In the genomic region with DNA sequence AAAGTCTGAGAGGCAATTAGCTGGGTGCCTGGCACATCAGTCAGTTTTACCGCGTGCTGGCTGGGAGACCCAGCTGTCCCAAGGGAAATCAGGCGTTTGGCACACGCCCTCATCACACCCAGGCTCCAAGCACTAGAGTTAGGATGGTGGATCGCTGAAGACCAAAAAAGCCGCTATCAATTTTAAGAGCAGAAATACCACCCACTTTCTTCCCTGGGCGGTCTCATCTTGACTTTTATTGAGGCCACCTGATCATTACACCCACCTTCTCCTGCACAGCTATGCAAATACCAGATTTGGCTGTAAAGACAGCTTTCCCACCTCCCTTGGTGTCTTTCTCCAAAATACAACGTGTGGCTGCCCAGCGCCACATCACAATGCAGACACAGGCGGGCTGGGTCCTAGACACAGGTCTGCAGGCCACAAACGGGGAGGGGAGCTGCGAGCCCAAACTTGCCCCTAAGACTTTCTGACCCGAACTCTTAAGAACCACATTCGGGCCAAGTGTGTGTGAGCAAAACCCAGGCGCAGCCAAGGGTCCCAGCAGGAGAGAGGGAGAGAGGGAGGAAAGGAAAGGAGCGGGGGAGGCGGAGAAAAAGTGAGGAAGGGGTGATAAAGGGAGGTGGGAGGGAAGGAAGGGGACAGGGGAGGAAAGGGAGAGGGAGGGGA, we compare ENCODE assay signal across 8 mouse cellular contexts. TPM values are rescaled to one million over a fixed set of nuclear protein-coding genes. Genes with fewer than 3 reads are reported as not detected.
DNase-seq lines count a peak whose midpoint lies in the region; ATAC-seq and TF ChIP-seq lines count a peak whose summit lies in the region.

No protein-coding gene starts in this region.

- no peak overlapping the region for H3K27ac ChIP-seq in kidney, embryonic 16.5 days (ENCODE audit: low read length)
- 0 out of 2 replicates have a peak overlapping the region, but pooled peaks have one; percentile 48 for H3K27ac ChIP-seq in embryonic facial prominence, embryonic 13.5 days
- peak overlapping the region; percentile 82 for H3K27ac ChIP-seq in limb, embryonic 14.5 days (replicated peaks; ENCODE audit: low read depth, low read length)

- H3K4me3 ChIP-seq in kidney, embryonic 16.5 days (ENCODE audit: low read length) = peak overlapping the region; percentile 60
- H3K4me3 ChIP-seq in E14TG2a.4 (replicated peaks; ENCODE audit: low read length) = peak overlapping the region; percentile 47
- H3K4me3 ChIP-seq in embryonic facial prominence, embryonic 13.5 days = peak overlapping the region; percentile 59
- peak overlapping the region; percentile 62 for H3K4me3 ChIP-seq in limb, embryonic 14.5 days (replicated peaks; ENCODE audit: low read length)

- WGBS in kidney, embryonic 16.5 days = 17% methylated on average over 17 of the region's 17 CpGs
- WGBS in embryonic facial prominence, embryonic 13.5 days = 14% methylated on average over 17 of the region's 17 CpGs
- WGBS in limb, embryonic 14.5 days = 7% methylated on average over 17 of the region's 17 CpGs

- peak overlapping the region; percentile 83 for H3K9ac ChIP-seq in kidney, embryonic 16.5 days (replicated peaks; ENCODE audit: low read length)
- peak overlapping the region; percentile 83 for H3K9ac ChIP-seq in embryonic facial prominence, embryonic 13.5 days
- H3K9ac ChIP-seq in limb, embryonic 14.5 days (ENCODE audit: low read depth, low read length, severe bottlenecking) = peak overlapping the region; percentile 78

- no peak for TF ChIP-seq POLR2A in limb, embryonic 14.5 days (IDR thresholded peaks at IDR 0.05; ENCODE audit: borderline replicate concordance, extremely low read depth, insufficient read depth, insufficient read length)

- no peak for DNase-seq in kidney, adult 9 months
- no peak for DNase-seq in limb, embryonic 14.5 days (ENCODE audit: low spot score)
- DNase-seq in splenic B cell, adult 2 months (ENCODE audit: low read depth, low spot score) = peak; percentile 78
- DNase-seq in cerebellum, adult 9-10 months = no peak
- no peak for DNase-seq in layer of hippocampus, adult 9-10 months (ENCODE audit: low spot score)

- no peaks in the 10 kb centered on the region; the same call in 1 of the 2 replicates for H3K27me3 ChIP-seq in kidney, embryonic 16.5 days (ENCODE audit: insufficient read depth, low read length)
- H3K27me3 ChIP-seq in E14TG2a.4 (ENCODE audit: insufficient read depth, low read length) = peaks cover 53% of the 10 kb centered on the region
- H3K27me3 ChIP-seq in embryonic facial prominence, embryonic 13.5 days = no peaks in the 10 kb centered on the region
- H3K27me3 ChIP-seq in limb, embryonic 14.5 days (ENCODE audit: control insufficient read depth, insufficient read depth, low read length) = no peaks in the 10 kb centered on the region
- no peaks in the 10 kb centered on the region for H3K27me3 ChIP-seq in splenic B cell, adult 2 months (ENCODE audit: control insufficient read depth, insufficient read depth, low read length, poor library complexity, severe bottlenecking)

- no peak for TF ChIP-seq CTCF in E14TG2a.4 (conservative IDR thresholded peaks at IDR 0.05; ENCODE audit: low read length)

- 0 out of 2 replicates have a peak, but pooled peaks have one; percentile 17 for ATAC-seq in kidney, embryonic 16.5 days (ENCODE audit: low FRiP score, low TSS enrichment)
- ATAC-seq in embryonic facial prominence, embryonic 13.5 days (ENCODE audit: insufficient number of reproducible peaks, insufficient read depth, low FRiP score, low TSS enrichment, low read depth) = no peak
- ATAC-seq in limb, embryonic 14.5 days (ENCODE audit: low FRiP score, low read depth) = peak; percentile 42

- peaks cover 8% of the 10 kb centered on the region; the same call in 1 of the 2 replicates for H3K9me3 ChIP-seq in kidney, embryonic 16.5 days (ENCODE audit: low read length)
- H3K9me3 ChIP-seq in E14TG2a.4 (ENCODE audit: low read length) = peaks cover 9% of the 10 kb centered on the region
- H3K9me3 ChIP-seq in embryonic facial prominence, embryonic 13.5 days = no peaks in the 10 kb centered on the region; the same call in 1 of the 2 replicates
- no peaks in the 10 kb centered on the region for H3K9me3 ChIP-seq in limb, embryonic 14.5 days (ENCODE audit: control insufficient read depth, low read length)

- H3K4me2 ChIP-seq in kidney, embryonic 16.5 days (replicated peaks; ENCODE audit: low read depth, low read length) = peak overlapping the region; percentile 95
- H3K4me2 ChIP-seq in embryonic facial prominence, embryonic 13.5 days = peak overlapping the region; percentile 84
- peak overlapping the region; percentile 85 for H3K4me2 ChIP-seq in limb, embryonic 14.5 days (replicated peaks; ENCODE audit: low read depth, low read length, severe bottlenecking)

- H3K36me3 ChIP-seq in kidney, embryonic 16.5 days (ENCODE audit: insufficient read depth, low read length) = no peaks in the 10 kb centered on the region
- no peaks in the 10 kb centered on the region for H3K36me3 ChIP-seq in E14TG2a.4 (ENCODE audit: insufficient read depth, low read length)
- no peaks in the 10 kb centered on the region for H3K36me3 ChIP-seq in embryonic facial prominence, embryonic 13.5 days
- no peaks in the 10 kb centered on the region for H3K36me3 ChIP-seq in limb, embryonic 14.5 days (ENCODE audit: control insufficient read depth, insufficient read depth, low read length)
- no peaks in the 10 kb centered on the region; the same call in 1 of the 2 replicates for H3K36me3 ChIP-seq in splenic B cell, adult 2 months (ENCODE audit: control insufficient read depth, insufficient read depth, low read length, poor library complexity, severe bottlenecking)

- H3K4me1 ChIP-seq in kidney, embryonic 16.5 days (ENCODE audit: insufficient read depth, low read length) = peaks cover 15% of the 10 kb centered on the region
- peaks cover 26% of the 10 kb centered on the region for H3K4me1 ChIP-seq in E14TG2a.4 (replicated peaks; ENCODE audit: low read depth, low read length)
- peaks cover 20% of the 10 kb centered on the region for H3K4me1 ChIP-seq in embryonic facial prominence, embryonic 13.5 days
- H3K4me1 ChIP-seq in limb, embryonic 14.5 days (ENCODE audit: control insufficient read depth, insufficient read depth, low read length) = peaks cover 17% of the 10 kb centered on the region

RNA-seq across cellular contexts. Expression of gene Gm42791, which starts 19.8 kb away (rescaled TPM):
- polyA plus RNA-seq in kidney, embryonic 16.5 days (2015; fragmentation: Nextera tagmentation; extraction: Ambion mirVana) = 0.42 TPM in 1 of 2 replicates, not detected in the other
- 1.6 and 2.4 TPM in 2 replicates for polyA plus RNA-seq in embryonic facial prominence, embryonic 13.5 days (2015; fragmentation: Nextera tagmentation; extraction: Ambion mirVana)
- not detected in 2 replicates for polyA plus RNA-seq in limb, embryonic 14.5 days (2012; rRNA removed)
- polyA plus RNA-seq in limb, embryonic 14.5 days (2014; fragmentation: Nextera tagmentation; extraction: Ambion mirVana) = not detected in 2 replicates
